Mouse (Mus musculus) testis, adult 2 months (tissue): ENCODE results near the gene Ptges3. TPM values are rescaled to one million over a fixed set of nuclear protein-coding genes. Genes with fewer than 3 reads are reported as not detected.
"Not testable (repeated sequence)": the region's sequence is repeated elsewhere in the genome, so short reads cannot be mapped to it uniquely, and the experiment has no call there.

ENCODE experiments used
- H3K27ac ChIP-seq: fragments of 200-500 bp; 2 replicates; pipeline ENCODE4 v1.5.1; 2012; ENCODE audit warnings: low read depth, low read length; ENCODE audit not compliant: control insufficient read depth, insufficient read depth
- H3K27me3 ChIP-seq: fragments of 200-500 bp; 2 replicates; pipeline ENCODE4 v1.6.1; 2012; ENCODE audit warnings: mild to moderate bottlenecking, low read length, moderate library complexity; ENCODE audit not compliant: control insufficient read depth, insufficient read depth
- H3K36me3 ChIP-seq: fragments of 200-500 bp; 2 replicates; pipeline ENCODE4 v1.6.1; 2012; ENCODE audit warnings: mild to moderate bottlenecking, low read length; ENCODE audit not compliant: control insufficient read depth, insufficient read depth
- H3K4me1 ChIP-seq: fragments of 200-500 bp; 2 replicates; pipeline ENCODE4 v1.6.1; 2012; ENCODE audit warnings: low read length; ENCODE audit not compliant: control insufficient read depth, insufficient read depth
- H3K4me3 ChIP-seq: fragments of 200-500 bp; 2 replicates; pipeline ENCODE4 v1.5.1; 2012; ENCODE audit warnings: low read depth, mild to moderate bottlenecking, low read length, moderate library complexity, mixed read lengths; ENCODE audit not compliant: control insufficient read depth
- CTCF ChIP-seq: fragments of 200-500 bp; IDR thresholded peaks from 2 replicates; pipeline ENCODE4 v1.5.1; 2012; ENCODE audit warnings: low read depth, mild to moderate bottlenecking, inconsistent platforms, low read length, moderate library complexity; ENCODE audit not compliant: control insufficient read depth, insufficient read depth, insufficient replicate concordance
- POLR2A ChIP-seq: fragments of 200-500 bp; IDR thresholded peaks from 2 replicates; pipeline ENCODE4 v1.6.1; 2012; ENCODE audit warnings: low read depth, mild to moderate bottlenecking, inconsistent platforms, low read length, moderate library complexity; ENCODE audit not compliant: control insufficient read depth
- polyA plus RNA-seq: library from polyadenylated mRNA; depleted of rRNA; stranded (reverse); fragments of >200 nt; gene quantifications from 2 replicates; pipeline ENCODE4 v1.2.3, GENCODE M21; 2012

Ptges3 gene
- polyA plus RNA-seq, 1 experiment = 41.6 TPM

DNA sequence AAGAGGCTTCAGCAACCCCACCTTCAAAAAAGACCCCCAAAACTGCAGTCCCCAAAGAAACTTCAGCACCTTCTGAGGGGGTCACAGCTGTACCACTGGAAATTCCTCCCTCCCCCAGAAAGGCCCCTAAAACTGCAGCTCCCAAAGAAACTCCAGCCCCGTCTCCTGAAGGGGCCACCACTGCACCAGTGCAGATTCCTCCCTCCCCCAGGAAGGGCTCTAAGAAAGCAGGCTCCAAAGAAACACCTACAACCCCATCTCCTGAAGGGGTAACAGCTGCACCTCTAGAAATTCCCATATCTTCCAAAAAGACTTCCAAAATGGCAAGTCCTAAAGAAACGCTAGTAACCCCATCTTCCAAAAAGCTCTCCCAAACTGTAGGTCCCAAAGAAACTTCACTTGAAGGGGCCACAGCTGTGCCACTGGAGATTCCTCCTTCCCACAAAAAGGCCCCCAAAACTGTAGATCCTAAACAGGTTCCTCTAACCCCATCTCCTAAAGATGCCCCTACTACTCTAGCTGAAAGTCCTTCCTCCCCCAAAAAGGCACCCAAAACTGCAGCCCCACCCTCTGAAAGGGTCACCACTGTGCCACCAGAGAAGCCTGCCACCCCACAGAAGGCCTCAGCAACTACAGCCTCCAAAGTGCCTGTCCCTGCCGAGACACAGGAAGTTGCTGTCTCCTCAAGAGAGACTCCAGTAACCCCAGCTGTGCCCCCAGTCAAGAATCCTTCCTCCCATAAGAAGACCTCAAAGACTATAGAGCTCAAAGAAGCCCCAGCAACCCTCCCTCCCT lies 15.5 kb upstream of the Ptges3 start:
- no peak for TF ChIP-seq POLR2A
- TF ChIP-seq CTCF = no peak
- Histone ChIP-seq H3K27me3 (no peaks in the 10 kb centered on the region), H3K4me3 (no peak overlapping the region), H3K4me1 (no peaks in the 10 kb centered on the region; the same call in 1 of the 2 replicates), H3K36me3 (no peaks in the 10 kb centered on the region; the same call in none of the 2 replicates), H3K27ac (no peak overlapping the region)

- Histone ChIP-seq H3K27me3 (no peaks in the 10 kb centered on the region), H3K4me3 (no peak overlapping the region), H3K36me3 (no peaks in the 10 kb centered on the region), H3K4me1 (no peaks in the 10 kb centered on the region), H3K27ac (no peak overlapping the region)
- TF ChIP-seq POLR2A = no peak
- TF ChIP-seq CTCF = no peak
Measured at GRCm38 (mm10) chr10:128048157-128048556, 10.6 kb upstream of the Ptges3 start.

GRCm38 (mm10) chr10:128049741-128050140 lies 9.0 kb upstream of the Ptges3 start:
- H3K27ac ChIP-seq = no peak overlapping the region
- H3K4me1 ChIP-seq = no peaks in the 10 kb centered on the region
- TF ChIP-seq CTCF (no peak), POLR2A (no peak)
- H3K4me3 ChIP-seq = no peak overlapping the region
- no peaks in the 10 kb centered on the region for H3K27me3 ChIP-seq
- H3K36me3 ChIP-seq = no peaks in the 10 kb centered on the region

- H3K4me1 ChIP-seq = no peaks in the 10 kb centered on the region
- TF ChIP-seq CTCF (no peak), POLR2A (no peak)
- H3K27me3 ChIP-seq = no peaks in the 10 kb centered on the region
- no peak overlapping the region for H3K4me3 ChIP-seq
- no peaks in the 10 kb centered on the region for H3K36me3 ChIP-seq
- H3K27ac ChIP-seq = no peak overlapping the region
Measured at GRCm38 (mm10) chr10:128050355-128050754, 8.4 kb upstream of the Ptges3 start.

DNA sequence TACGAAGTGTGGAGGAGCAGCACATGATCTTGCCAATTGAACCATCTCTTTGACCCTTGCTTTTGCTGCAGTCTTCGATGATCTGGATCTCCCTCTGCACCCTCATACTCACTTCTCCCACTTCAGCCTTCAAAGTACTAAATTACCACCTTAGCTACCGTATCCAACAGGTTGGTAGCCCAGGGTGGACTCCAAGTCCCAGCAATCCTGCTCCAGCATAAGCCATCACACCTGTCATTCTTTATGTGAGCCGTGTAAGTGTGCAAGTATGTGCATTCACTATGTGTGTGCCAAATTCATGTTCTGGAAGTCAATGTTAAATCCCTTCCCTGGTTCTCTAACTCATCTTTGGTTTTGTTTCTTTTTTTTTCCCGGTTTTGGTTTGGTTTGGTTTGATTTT lies 7.2 kb upstream of the Ptges3 start:
- Histone ChIP-seq H3K36me3 (no peaks in the 10 kb centered on the region), H3K4me1 (no peaks in the 10 kb centered on the region), H3K27ac (no peak overlapping the region), H3K4me3 (no peak overlapping the region), H3K27me3 (no peaks in the 10 kb centered on the region)
- TF ChIP-seq POLR2A (no peak), CTCF (no peak)

GRCm38 (mm10) chr10:128052136-128052535 lies 6.6 kb upstream of the Ptges3 start:
- not testable (repeated sequence) for H3K36me3 ChIP-seq, H3K4me1 ChIP-seq, H3K27me3 ChIP-seq, H3K27ac ChIP-seq, H3K4me3 ChIP-seq

GRCm38 (mm10) chr10:128053001-128053400 lies 5.8 kb upstream of the Ptges3 start:
- no peaks in the 10 kb centered on the region for H3K36me3 ChIP-seq
- no peaks in the 10 kb centered on the region for H3K27me3 ChIP-seq
- H3K4me1 ChIP-seq = peaks cover 3% of the 10 kb centered on the region
- H3K27ac ChIP-seq = no peak overlapping the region
- H3K4me3 ChIP-seq = no peak overlapping the region
- TF ChIP-seq CTCF (no peak), POLR2A (no peak)
